Mouse (Mus musculus): ENCODE measurements around the gene Nek5.
"Not testable (repeated sequence)": the region's sequence is repeated elsewhere in the genome, so short reads cannot be mapped to it uniquely, and the experiment has no call there.

Gene Nek5

GRCm38 (mm10) chr8:22124220-22125152 lies at the start of gene Nek5:
Gene Nek5, minus strand, starts transcription at chr8:22125053.
- in situ Hi-C loops (cut with MboI, MseI): loop anchor here (5.0 kb wide), 1 partner anchor 698 kb away; no protein-coding TSS in a partner anchor

GRCm38 (mm10) chr8:22169167-22169566 lies 44.3 kb upstream of the Nek5 start:
- in situ Hi-C loops (cut with MboI, MseI): no loop called here

- in situ Hi-C loops (cut with MboI, MseI): no loop called here
Measured at GRCm38 (mm10) chr8:22166080-22166603, 41.3 kb upstream of the Nek5 start, which contains the start of gene Nek3. Gene Nek3, minus strand, starts transcription at chr8:22166435.

DNA sequence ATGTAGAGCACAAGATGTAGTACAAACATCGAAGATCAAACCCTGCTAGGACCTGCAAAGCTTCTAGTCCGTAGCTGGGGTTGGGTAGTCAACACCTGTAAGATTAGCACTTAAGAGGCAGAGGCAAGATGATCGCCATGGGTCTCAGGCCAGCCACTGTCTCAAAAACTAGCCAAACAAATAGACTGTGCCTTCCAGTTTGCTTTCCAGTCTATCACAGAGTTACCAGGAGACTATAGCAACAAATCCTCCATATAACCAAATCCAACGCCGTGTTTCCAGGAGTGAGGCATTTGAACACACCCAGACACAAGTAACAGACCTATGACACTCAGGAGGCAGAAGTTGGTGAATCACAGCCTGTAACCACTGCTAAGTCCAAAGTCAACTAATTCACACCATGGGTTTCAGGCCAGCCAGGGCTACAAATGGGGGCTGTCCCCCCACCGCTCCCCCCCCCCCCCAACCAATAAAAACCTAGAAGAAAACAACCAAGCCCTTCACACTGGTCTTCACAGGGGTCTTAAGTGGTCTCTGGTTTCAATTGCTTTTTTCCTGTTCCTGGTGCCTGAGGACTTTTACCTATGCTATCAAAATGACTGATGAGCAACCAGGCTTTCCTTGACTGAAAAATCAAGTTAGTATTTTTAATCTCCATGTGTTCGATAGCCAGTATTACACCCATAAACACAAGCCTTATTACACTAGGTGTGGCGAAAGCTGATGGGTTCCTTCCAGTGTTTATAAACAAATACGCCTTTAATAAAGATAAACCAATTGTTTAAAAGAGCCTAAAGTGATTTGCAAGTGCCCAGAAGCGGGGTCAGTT lies 40.6 kb upstream of the Nek5 start:
- in situ Hi-C loops (cut with MboI, MseI): no loop called here

DNA sequence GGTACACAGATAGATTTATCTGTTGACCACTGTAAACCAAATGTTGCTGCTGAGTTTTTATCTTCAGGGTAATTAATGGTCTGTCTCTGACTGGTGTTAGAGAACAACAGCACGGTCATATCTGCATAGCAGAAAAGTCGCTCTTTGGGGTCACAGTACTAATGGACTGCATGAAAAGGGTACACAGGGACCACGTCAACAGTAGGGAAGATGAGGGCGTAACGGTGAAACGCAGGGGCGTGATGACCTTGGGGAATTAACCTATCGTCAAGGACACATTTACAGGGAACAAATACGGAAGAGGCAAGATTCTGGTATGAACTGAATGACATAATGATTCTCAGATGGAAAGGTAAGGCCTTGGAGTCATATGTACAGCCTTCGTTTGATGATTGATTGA lies 39.6 kb upstream of the Nek5 start:
- in situ Hi-C loops (cut with MboI, MseI): no loop called here

DNA sequence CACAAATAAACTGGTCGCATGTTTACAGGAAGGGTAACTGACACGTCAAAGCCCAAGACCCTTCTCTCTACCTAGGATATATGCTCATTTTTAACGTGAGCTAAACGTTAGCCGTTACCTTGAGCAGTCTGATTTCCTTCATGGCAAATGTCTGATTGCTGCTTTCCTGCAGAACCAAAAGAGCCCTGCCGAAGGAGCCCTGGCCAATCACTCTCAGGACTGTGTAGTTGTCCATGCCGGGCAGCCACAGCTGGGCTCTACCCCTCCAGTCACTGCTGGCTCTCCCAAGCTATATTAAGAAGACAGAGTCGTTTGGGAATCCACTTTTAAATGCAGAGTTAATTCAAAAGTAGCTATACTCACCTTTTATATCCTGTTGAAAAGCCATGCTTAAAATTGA lies 37.4 kb upstream of the Nek5 start:
- in situ Hi-C loops (cut with MboI, MseI): no loop called here

DNA sequence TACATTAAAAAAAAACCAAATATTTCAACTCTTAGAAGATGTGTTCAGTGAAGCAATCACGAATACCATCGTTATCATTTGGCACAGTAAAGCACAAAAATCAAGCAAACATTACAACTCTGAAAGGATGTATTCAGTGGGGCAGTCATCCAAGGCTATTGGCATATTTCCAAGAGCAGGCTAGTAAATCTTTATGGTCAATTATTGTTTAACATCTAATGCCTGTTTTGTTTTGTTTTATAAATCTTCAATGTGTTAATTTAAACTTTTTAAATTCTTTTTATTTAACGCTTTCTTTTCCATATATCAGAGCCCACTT lies 25.5 kb upstream of the Nek5 start:
- in situ Hi-C loops (cut with MboI, MseI): no loop called here

DNA sequence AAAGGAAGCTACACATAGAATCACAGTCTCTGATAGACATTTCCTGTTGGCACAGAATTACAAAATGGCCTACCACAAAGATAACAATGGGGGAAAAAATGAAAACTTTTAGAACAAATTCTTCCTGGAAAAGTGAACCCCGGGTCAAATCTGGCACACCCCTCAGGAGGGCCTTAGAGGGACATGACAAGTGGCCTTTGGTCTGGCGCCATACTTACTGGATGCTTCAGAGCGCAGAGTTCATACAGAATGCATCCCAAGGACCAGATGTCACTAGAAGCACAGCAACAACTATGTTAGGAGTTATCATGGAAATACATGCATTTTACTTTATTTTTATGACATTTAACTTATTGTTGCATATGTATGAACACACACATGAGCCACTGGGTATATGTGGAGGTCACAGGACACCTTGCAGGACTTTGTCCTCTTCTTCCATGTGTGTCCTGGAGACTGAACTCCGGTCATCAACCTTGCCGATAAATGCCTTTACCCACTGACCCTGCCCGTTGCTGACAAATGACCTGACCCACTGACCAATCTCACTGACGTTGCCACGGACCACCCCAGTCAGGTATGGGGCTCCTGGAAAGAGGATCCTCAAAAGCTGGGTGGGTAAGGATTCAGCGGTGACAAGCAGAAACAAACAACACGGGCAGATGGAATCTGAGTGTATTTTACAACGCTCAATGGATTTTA lies 24.9 kb upstream of the Nek5 start:
- in situ Hi-C loops (cut with MboI, MseI): no loop called here

- in situ Hi-C loops (cut with MboI, MseI): no loop called here
Measured at GRCm38 (mm10) chr8:22148367-22148740, 23.5 kb upstream of the Nek5 start.

DNA sequence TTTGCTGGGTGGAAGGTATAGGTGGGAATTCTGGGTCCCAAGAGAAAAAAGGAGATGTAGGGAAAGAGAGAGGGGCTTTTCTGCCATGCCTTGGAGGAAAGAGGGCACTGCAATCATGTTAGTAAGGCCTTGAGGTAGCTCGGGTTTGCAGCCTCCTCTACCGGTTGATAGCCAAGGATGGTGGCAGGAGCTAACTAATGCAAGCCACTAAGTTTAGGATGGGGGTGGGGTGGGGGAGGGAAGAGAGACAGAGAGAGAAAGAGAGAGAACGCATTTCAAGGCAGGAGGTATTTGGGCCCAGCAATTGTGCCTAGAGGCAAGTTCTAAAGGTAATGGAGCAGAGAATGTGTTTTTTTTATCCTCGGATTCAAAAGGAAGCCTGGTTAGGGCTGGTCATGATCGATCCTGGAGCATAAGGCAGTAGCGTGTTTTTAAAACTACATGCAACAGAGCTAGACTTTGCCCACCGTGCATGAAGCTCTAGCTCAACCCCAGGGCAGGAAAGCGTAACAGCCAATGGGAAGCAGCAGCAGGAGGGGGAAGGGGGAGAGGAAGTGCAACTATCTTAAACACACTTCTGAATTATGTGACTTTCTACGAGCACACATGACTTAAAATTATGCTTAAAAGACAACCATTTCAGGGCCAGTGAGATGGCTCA lies 23.0 kb upstream of the Nek5 start:
- in situ Hi-C loops (cut with MboI, MseI): no loop called here

DNA sequence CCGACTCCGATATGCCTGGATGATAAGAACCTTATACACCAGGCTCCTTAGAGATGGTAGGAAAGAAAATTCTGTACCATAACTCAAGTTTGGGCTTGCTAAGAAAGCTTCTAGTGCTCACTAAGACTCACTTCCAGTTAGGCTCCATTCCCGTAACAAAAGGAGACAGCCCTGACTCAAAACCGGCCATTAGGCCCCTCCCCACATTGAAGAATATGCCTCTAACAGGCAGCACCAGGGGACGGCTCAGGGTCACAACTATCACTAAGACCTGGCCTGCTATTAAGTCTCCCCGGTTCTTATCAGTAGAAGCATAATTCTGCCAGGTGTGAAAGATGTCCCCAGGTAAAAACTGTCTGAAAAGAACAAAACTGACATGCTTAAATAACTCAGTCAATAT lies 21.0 kb upstream of the Nek5 start:
- in situ Hi-C loops (cut with MboI, MseI): no loop called here

GRCm38 (mm10) chr8:22143764-22144491 lies 19.1 kb upstream of the Nek5 start:
- in situ Hi-C loops (cut with MboI, MseI): no loop called here

- in situ Hi-C loops (cut with MboI, MseI): no loop called here
Measured at GRCm38 (mm10) chr8:22142592-22142991, 17.7 kb upstream of the Nek5 start.

DNA sequence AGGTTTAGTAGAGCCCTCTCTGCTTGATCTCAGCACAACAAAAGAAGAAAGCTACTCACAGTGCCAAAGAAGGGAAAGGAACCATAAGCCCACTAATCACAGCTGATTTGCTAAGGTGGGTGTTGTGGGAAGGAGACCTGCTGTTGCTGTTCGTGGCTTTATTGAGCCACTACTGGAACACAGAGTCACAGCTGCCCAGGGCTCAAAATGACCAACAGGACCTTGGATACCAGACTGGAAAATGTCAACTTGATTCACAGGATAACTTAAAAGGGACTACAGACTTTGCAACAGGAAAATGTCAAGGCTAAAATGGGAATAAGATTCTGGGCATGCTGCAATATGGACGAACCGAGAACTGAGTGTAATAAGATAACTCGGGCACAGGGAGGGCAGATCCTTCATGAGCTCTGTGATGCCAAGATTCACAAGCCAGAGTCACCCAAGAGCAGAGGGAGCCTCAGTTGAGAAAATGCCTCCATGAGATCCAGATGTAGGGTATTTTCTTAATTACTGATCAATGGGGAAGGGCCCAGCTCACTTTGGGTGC lies 17.1 kb upstream of the Nek5 start:
- in situ Hi-C loops (cut with MboI, MseI): no loop called here

- in situ Hi-C loops (cut with MboI, MseI): not testable (repeated sequence)
Measured at GRCm38 (mm10) chr8:22136462-22136861, 11.6 kb upstream of the Nek5 start.

DNA sequence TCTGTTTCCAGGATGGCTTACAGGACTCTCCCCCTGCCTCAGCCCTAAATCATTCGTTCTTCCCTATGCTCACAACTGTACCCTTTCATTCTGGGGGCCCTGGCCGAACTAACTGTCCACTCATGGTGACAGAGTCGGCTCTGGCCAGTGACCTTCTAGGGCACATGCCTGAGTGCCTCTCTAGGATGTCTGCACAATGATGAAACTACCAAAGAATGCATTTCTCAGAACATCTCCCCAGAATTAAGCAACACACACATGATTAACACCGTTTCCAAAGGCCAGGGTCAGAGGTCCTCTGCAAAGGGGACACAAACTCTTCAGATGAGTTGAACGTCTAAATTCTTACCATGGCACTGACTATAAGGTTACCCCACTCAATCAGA lies 9.9 kb upstream of the Nek5 start:
- in situ Hi-C loops (cut with MboI, MseI): no loop called here

GRCm38 (mm10) chr8:22134078-22134749 lies 9.4 kb upstream of the Nek5 start:
- in situ Hi-C loops (cut with MboI, MseI): no loop called here

DNA sequence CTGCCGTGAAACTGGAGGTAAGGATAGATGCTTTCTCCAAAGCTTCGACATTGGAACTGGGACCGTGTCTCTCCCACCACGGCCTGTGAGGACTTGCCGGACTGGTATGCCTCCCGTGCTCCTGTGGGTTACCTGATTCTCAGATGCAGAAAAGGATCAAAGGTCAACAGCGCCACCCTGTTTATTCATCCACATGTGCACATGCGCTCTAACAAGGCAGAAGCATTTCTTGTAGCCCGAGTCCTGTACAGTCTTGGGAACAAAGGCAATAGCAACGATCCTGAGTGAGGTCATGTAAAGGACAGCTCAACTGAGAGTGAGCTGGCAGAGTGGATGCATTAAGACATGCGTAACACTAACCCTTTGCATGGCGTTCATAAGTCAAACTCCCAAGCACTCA lies 7.2 kb upstream of the Nek5 start:
- in situ Hi-C loops (cut with MboI, MseI): no loop called here

GRCm38 (mm10) chr8:22107020-22107419 lies 17.8 kb downstream of the Nek5 start:
- in situ Hi-C loops (cut with MboI, MseI): no loop called here

GRCm38 (mm10) chr8:22091568-22091967 lies 33.3 kb downstream of the Nek5 start:
- in situ Hi-C loops (cut with MboI, MseI): no loop called here

Measured in regulatory T cell (primary cell).